Mouse (Mus musculus) liver, postnatal 0 days (tissue): ENCODE data around the gene Zfp661.

Experiments
- CTCF ChIP-seq: sonication (generic); IDR thresholded peaks from 2 replicates; pipeline ENCODE4 v1.5.1; 2016; ENCODE audit warnings: antibody characterized with exemption, low read depth
- EP300 ChIP-seq: IDR thresholded peaks from 2 replicates; pipeline ENCODE4 v1.6.1; 2016; ENCODE audit warnings: antibody characterized with exemption, low read depth, mild to moderate bottlenecking

DNA sequence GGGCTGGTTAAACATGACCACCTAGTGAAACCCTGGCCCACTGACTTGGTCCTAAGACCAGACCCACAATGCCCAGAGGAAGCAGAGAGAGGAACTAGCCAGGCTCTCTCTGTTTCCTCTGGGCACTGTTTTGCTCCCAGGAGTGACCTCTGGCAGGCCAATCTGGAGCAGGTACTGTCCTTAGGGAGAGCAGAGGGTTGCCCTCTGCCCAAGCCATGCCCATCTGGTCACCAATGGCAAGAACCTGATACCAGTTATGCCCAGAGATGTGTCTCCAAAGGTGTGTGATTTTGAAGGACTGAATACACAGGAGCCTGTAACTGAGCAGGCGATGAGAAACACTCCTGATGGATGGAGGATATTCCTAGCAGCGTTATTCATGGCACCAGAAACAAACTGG is 45.2 kb downstream of the Zfp661 start:
- TF ChIP-seq EP300, result no peak
- no peak for TF ChIP-seq CTCF
